Mouse (Mus musculus) neural tube, embryonic 13.5 days (tissue): Measurements from ENCODE around the gene AI464131. TPM values are rescaled to one million over a fixed set of nuclear protein-coding genes. Genes with fewer than 3 reads are reported as not detected.

Experiments
- ATAC-seq: fragments of 200-750 bp; cut with Nextera tagmentation; 2 replicates; pipeline ENCODE4 v1.8.0; 2017; ENCODE audit warnings: low read depth, mild to moderate bottlenecking, moderate TSS enrichment, moderate library complexity
- H3K27ac ChIP-seq: fragments of 300-500 bp; sonication (generic); replicated peaks from 2 replicates; pipeline ENCODE4 v1.5.1; 2015; ENCODE audit warnings: moderate library complexity, mild to moderate bottlenecking, inconsistent platforms
- H3K27me3 ChIP-seq: fragments of 300-500 bp; sonication (generic); 2 replicates; pipeline ENCODE4 v1.6.1; 2015; ENCODE audit warnings: mild to moderate bottlenecking, inconsistent platforms
- H3K36me3 ChIP-seq: fragments of 300-500 bp; sonication (generic); 2 replicates; pipeline ENCODE4 v1.6.1; 2015; ENCODE audit warnings: mild to moderate bottlenecking, inconsistent platforms
- H3K4me1 ChIP-seq: fragments of 300-500 bp; sonication (generic); replicated peaks from 2 replicates; pipeline ENCODE4 v1.6.1; 2015; ENCODE audit warnings: inconsistent platforms
- H3K4me2 ChIP-seq: fragments of 300-500 bp; sonication (generic); 2 replicates; pipeline ENCODE4 v1.6.1; 2015; ENCODE audit warnings: inconsistent platforms, mild to moderate bottlenecking, moderate library complexity
- H3K4me3 ChIP-seq: fragments of 300-500 bp; sonication (generic); 2 replicates; pipeline ENCODE4 v1.5.1; 2015; ENCODE audit warnings: mild to moderate bottlenecking, inconsistent platforms
- H3K9ac ChIP-seq: fragments of 300-500 bp; sonication (generic); 2 replicates; pipeline ENCODE4 v1.6.1; 2015; ENCODE audit warnings: moderate library complexity, mild to moderate bottlenecking, inconsistent platforms
- H3K9me3 ChIP-seq: fragments of 300-500 bp; sonication (generic); 2 replicates; pipeline ENCODE4 v1.6.1; 2016; ENCODE audit warnings: inconsistent platforms
- WGBS: fragments of 180-500 bp; shearing (Covaris S2); methylation state at CpG from one replicate; pipeline ENCODE4 v1.1.7; 2015; 5-methylcytosine and 5-hydroxymethylcytosine counted together
- polyA plus RNA-seq: library from polyadenylated mRNA; unstranded; fragments of >200 nt; fragmentation: Nextera tagmentation; extraction: Ambion mirVana; gene quantifications from 2 replicates; pipeline ENCODE4 v1.2.1, GENCODE M21; 2015

The AI464131 gene
- 5.7 and 6.5 TPM in 2 replicates for polyA plus RNA-seq

DNA sequence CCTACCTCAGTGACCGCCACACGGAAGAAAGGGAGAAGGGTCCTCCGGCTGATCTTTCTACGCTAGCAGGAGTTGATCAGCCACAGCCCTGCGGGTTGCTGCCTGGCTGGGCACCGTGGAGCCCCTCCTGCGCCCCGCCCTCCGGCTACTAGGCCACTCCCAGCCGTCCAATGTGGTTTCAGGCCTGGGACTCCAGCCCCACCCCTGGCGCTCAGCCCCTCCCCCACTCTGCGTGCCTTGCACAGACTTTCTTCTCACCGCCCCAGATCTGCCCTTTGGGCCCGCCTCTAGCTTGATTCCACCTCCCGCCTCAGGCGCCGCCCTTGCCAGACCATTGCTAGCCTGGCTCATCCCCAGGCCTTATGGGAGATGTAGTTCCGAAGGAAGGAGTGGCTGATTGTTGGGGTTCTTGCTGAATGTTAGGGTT, at the start of gene AI464131:
Gene AI464131, minus strand, starts transcription at position 91 of the 427 bp plus-strand sequence.
- H3K4me3 ChIP-seq, result peak within 1 kb of the TSS; percentile 36
- under 1% methylated on average over 18 of the region's 18 CpGs for WGBS

DNA sequence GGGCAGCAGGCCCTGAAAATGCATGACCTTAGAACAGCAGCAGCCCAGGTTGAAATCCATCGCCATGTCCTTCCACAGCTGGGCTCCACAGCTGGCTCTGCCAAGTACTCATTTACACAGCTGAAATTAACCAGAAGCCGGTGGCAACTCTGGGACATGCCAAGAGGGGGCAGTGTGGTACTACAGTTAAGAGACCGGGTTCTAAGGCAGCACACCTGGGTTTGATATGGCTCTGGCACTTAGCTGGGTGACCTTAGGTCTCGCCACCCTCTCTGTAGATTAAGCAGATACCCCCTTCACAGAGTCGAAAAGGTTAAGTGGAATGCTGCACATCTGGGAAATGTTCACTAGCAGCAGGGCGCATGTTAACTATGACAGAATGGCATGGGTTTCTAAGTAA, 49.7 kb upstream of the AI464131 start:
- H3K36me3 ChIP-seq, result no peaks in the 10 kb centered on the region
- peaks cover 44% of the 10 kb centered on the region for H3K4me1 ChIP-seq
- 44% methylated on average over 6 of the region's 6 CpGs for WGBS
- ATAC-seq, result no peak
- no peak overlapping the region for H3K4me3 ChIP-seq
- H3K9me3 ChIP-seq, result no peaks in the 10 kb centered on the region
- H3K9ac ChIP-seq, result no peak overlapping the region
- H3K4me2 ChIP-seq, result no peak overlapping the region
- H3K27ac ChIP-seq, result no peak overlapping the region
- no peaks in the 10 kb centered on the region for H3K27me3 ChIP-seq

More for the DNA sequence above, at the start of gene AI464131:
- Histone ChIP-seq H3K4me1 (peaks cover 48% of the 10 kb centered on the region), H3K4me2 (peak within 1 kb of the TSS; percentile 62), H3K9me3 (no peaks in the 10 kb centered on the region), H3K36me3 (no peaks in the 10 kb centered on the region), H3K27me3 (peaks cover 55% of the 10 kb centered on the region), H3K27ac (no peak within 1 kb of the TSS), H3K9ac (peak within 1 kb of the TSS; percentile 61)
- ATAC-seq, result peak; percentile 87

DNA sequence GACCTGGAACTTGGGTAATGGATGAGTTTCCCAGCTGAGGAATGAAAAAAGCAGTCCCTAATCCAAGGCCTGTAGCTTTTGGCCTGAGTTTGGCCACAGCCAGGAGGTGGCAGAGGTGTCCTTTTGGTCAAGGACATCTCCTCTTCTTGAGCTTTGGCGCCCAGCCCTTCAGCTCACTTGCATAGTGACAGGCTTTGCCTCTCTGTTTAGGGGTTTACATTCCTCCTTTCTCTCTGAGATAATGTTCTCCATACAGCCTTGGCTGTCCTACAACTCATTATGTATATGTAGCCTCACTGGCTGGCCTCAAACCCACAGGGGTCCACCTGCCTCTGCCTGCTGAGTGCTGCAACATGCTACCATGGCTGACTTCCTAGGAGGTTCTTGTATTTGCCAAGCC, 44.2 kb upstream of the AI464131 start:
- ATAC-seq, result no peak
- 95% methylated on average over 1 of the region's 1 CpGs for WGBS
- Histone ChIP-seq H3K27me3 (no peaks in the 10 kb centered on the region), H3K36me3 (no peaks in the 10 kb centered on the region), H3K27ac (no peak overlapping the region), H3K9ac (no peak overlapping the region), H3K9me3 (no peaks in the 10 kb centered on the region), H3K4me2 (no peak overlapping the region), H3K4me1 (peaks cover 39% of the 10 kb centered on the region), H3K4me3 (no peak overlapping the region)

DNA sequence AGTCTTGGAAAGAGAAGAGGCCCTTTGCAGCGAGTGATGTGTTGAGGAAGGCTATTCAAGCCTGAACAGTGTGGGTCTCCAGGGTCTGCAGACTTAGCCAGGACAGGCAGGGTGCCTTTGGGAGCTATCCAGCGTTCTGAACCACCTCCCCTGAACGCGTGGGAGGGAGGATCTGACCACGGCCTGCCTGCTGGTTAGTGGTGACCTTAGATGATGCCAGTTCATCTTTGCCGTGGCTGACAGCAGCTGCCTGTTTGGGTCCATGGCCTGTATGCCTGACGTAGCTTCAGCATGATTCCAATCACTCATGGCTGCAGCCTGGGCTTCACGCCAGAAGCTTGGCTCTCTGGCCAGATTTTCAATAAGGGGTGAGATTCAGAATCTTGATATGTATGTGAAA, 43.1 kb upstream of the AI464131 start:
- peak; percentile 37; the same call in 1 of the 2 replicates for ATAC-seq
- H3K9me3 ChIP-seq, result no peaks in the 10 kb centered on the region
- no peak overlapping the region for H3K9ac ChIP-seq
- no peak overlapping the region for H3K27ac ChIP-seq
- no peaks in the 10 kb centered on the region for H3K27me3 ChIP-seq
- H3K4me1 ChIP-seq, result peaks cover 40% of the 10 kb centered on the region
- H3K4me2 ChIP-seq, result no peak overlapping the region
- no peaks in the 10 kb centered on the region for H3K36me3 ChIP-seq
- no peak overlapping the region for H3K4me3 ChIP-seq
- 18% methylated on average over 8 of the region's 8 CpGs for WGBS

DNA sequence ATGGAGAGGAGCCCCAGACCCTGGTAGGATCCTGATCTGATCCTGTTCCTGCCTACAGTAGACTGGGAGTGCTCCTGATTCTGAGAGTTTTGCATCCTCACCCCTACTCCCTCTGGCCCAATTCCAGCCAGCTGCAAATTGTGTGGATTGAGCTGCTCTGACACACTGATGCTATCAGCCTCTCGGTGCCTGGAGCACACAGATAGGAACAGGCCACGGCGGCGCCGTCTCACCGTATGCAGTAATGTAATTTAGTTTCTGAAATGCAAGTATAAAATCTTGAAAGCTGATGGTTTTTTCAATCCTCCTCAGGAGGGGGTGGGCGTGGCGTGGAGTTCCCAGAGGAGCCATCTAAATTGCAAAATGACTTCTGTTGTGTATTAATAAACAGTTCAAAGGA, 39.3 kb upstream of the AI464131 start:
- no peak overlapping the region for H3K9ac ChIP-seq
- H3K4me2 ChIP-seq, result no peak overlapping the region
- H3K36me3 ChIP-seq, result no peaks in the 10 kb centered on the region
- no peak overlapping the region for H3K4me3 ChIP-seq
- H3K9me3 ChIP-seq, result no peaks in the 10 kb centered on the region
- H3K27me3 ChIP-seq, result no peaks in the 10 kb centered on the region
- WGBS, result 70% methylated on average over 8 of the region's 8 CpGs
- peaks cover 39% of the 10 kb centered on the region for H3K4me1 ChIP-seq
- H3K27ac ChIP-seq, result peak overlapping the region; percentile 64; the same call in 1 of the 2 replicates
- ATAC-seq, result no peak

DNA sequence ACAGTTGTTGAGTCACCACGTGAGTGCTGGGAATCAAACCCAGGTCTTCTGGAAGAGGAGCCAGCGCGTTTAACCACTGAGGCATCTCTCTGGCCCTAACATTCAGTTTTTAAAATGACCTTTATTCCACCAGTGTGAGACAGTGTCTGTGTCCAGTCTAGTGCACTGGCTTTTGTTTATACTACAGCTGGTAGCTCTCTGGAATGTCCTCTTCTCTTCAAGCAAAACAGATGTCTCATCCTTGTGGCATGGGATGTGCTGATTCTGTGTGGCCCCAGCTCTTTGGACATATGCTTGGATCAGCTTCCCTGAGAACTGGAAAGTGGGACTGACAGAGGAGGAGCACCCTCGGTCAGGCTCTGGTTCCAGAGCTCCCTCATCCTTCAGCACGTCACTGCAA, 32.0 kb upstream of the AI464131 start:
- Histone ChIP-seq H3K36me3 (no peaks in the 10 kb centered on the region), H3K9me3 (no peaks in the 10 kb centered on the region), H3K4me3 (no peak overlapping the region), H3K27me3 (no peaks in the 10 kb centered on the region), H3K9ac (no peak overlapping the region), H3K27ac (no peak overlapping the region), H3K4me2 (no peak overlapping the region), H3K4me1 (peaks cover 33% of the 10 kb centered on the region)
- ATAC-seq, result no peak
- 77% methylated on average over 5 of the region's 5 CpGs for WGBS

DNA sequence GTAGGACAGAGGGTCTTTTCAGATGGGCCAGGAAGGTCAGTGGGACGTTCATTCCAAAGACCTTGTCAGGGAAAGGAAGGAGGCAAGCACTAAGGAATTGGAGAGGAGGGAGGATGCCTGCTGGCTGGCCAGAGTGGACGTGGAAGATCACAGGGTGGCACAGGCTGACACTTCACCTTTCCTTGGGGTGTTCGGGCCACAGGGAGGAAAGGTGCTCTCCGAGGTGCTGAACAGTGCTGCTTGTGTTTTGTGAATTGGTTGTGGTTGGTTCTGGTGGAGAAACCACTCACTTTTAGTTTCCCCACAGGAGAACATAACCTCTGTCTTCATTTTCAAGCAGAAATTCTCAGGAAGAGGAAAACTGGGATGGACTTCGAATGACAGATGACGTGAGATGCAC, 29.5 kb upstream of the AI464131 start:
- no peak overlapping the region for H3K27ac ChIP-seq
- WGBS, result 38% methylated on average over 6 of the region's 6 CpGs
- ATAC-seq, result no peak

DNA sequence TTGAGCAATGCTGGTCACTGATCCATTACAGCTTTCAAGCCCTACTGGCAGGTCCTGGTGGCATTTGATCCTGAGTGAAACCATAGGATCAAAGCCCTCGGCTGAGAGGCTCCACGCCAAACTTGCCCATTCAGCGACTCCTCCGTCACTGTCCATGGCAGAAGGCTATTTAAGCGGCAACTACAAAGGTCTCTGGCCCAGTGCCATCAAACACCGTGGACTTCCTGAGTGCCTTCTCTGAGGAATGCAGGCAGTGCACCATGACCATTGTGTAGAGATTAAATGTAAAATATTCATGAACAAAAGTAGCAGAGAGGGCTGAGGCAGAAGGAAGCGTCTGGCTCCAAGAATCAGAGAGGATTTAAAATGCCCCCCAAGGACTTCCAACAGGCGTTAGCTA, 25.1 kb upstream of the AI464131 start:
- peak; percentile 10; the same call in 1 of the 2 replicates for ATAC-seq
- peak overlapping the region; percentile 57; the same call in 1 of the 2 replicates for H3K27ac ChIP-seq
- no peak overlapping the region for H3K4me3 ChIP-seq
- peaks cover 5% of the 10 kb centered on the region; the same call in 1 of the 2 replicates for H3K36me3 ChIP-seq
- no peak overlapping the region for H3K4me2 ChIP-seq
- WGBS, result 10% methylated on average over 8 of the region's 8 CpGs
- peak overlapping the region; percentile 5; the same call in 1 of the 2 replicates for H3K9ac ChIP-seq
- H3K9me3 ChIP-seq, result no peaks in the 10 kb centered on the region
- H3K27me3 ChIP-seq, result no peaks in the 10 kb centered on the region
- H3K4me1 ChIP-seq, result peaks cover 61% of the 10 kb centered on the region

More for the DNA sequence above, 29.5 kb upstream of the AI464131 start:
- Histone ChIP-seq H3K36me3 (no peaks in the 10 kb centered on the region), H3K27me3 (no peaks in the 10 kb centered on the region), H3K9ac (no peak overlapping the region), H3K9me3 (no peaks in the 10 kb centered on the region), H3K4me2 (no peak overlapping the region), H3K4me3 (no peak overlapping the region), H3K4me1 (peaks cover 52% of the 10 kb centered on the region)

DNA sequence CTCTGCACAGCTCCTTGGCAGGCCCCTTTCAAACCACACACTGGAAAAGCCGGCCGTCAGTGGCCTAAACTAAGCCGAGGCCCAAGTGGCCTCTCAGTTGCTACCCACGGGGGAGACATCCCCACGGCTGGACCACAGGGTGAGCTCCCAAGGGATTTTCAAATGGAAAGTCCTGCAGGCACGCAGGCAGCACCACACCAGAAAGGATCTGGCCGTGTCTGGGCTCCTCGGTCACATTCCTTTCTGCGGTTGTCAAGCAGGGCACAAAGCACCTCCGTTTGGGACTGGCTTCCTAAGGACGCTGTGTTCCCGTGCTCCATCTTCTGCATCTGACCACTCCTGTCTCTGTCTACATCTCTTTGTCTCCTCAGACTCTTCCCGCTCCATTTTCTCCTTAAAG, 24.2 kb upstream of the AI464131 start:
- H3K4me2 ChIP-seq, result peak overlapping the region; percentile 4; the same call in 1 of the 2 replicates
- no peaks in the 10 kb centered on the region for H3K27me3 ChIP-seq
- H3K27ac ChIP-seq, result peak overlapping the region; percentile 57
- H3K36me3 ChIP-seq, result peaks cover 10% of the 10 kb centered on the region
- ATAC-seq, result no peak
- no peaks in the 10 kb centered on the region for H3K9me3 ChIP-seq
- H3K4me1 ChIP-seq, result peaks cover 57% of the 10 kb centered on the region
- peak overlapping the region; percentile 51 for H3K9ac ChIP-seq
- 16% methylated on average over 13 of the region's 13 CpGs for WGBS
- H3K4me3 ChIP-seq, result no peak overlapping the region

DNA sequence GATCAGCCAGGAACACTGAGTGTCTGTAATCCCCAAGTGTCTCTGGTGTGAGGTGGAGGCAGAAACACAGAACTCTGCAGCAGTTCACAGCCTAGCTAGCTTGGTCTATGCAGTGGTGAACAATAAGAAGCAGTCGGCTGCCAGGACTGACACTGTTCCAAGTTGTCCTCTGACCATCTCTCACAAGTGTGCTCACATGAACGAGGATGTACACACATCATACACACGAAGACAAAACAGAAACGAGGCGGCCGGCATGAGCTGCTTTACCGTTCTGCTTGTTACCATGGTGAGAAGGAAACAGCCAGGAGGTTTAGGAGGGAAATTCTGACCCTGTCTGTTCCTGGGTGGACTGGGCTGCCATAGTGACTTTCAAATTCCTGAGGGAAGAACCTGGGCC, 23.7 kb upstream of the AI464131 start:
- peak overlapping the region; percentile 4; the same call in 1 of the 2 replicates for H3K4me2 ChIP-seq

DNA sequence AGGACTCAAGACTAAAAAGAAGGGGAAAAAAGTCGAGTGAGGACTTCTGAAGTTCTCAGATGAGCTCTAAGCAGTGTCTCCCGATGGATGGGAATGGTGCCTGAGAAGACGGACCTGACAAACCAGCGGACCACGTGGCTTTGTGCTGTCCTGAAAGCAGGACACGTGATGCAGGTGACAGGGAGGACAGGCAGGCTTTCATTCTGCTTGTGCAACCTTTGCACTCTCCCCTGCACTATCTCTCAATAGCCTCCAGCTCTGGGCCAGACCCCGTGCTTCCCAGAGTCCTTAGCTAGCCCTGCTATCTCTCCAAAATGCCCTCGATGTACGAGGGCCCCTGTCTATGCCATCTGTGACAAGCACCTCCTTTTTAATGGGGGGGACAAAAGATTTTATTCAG, 22.0 kb upstream of the AI464131 start:
- Histone ChIP-seq H3K27ac (no peak overlapping the region), H3K36me3 (peaks cover 25% of the 10 kb centered on the region), H3K4me3 (no peak overlapping the region), H3K4me2 (no peak overlapping the region), H3K4me1 (peaks cover 36% of the 10 kb centered on the region), H3K9ac (no peak overlapping the region), H3K9me3 (no peaks in the 10 kb centered on the region), H3K27me3 (no peaks in the 10 kb centered on the region)
- ATAC-seq, result no peak
- WGBS, result 74% methylated on average over 9 of the region's 9 CpGs

More for the DNA sequence above, 23.7 kb upstream of the AI464131 start:
- peak overlapping the region; percentile 57; the same call in 1 of the 2 replicates for H3K27ac ChIP-seq
- H3K36me3 ChIP-seq, result peaks cover 15% of the 10 kb centered on the region
- no peak overlapping the region for H3K4me3 ChIP-seq
- H3K4me1 ChIP-seq, result peaks cover 52% of the 10 kb centered on the region
- no peaks in the 10 kb centered on the region for H3K27me3 ChIP-seq
- WGBS, result 22% methylated on average over 7 of the region's 7 CpGs
- ATAC-seq, result no peak
- H3K9ac ChIP-seq, result peak overlapping the region; percentile 51
- no peaks in the 10 kb centered on the region for H3K9me3 ChIP-seq

DNA sequence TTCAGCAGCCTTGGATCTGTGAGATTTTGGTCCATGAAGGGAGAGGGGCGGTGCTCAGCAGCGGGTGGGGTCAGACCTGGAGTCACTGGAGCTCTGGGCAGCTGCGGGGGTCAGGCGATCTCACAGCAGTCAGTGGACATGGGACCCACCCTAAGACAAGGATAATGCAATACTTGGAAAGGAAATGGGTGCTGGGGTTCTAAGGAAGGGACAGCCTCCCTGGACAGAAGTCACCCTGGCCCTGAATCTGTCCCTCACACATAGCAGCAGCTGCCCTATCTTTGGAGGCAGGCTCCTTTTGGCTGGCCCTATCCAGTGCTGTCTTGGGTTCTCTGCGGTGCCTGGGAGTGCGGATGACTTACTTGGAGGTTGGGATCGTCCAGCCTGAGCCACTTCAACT, 21.0 kb upstream of the AI464131 start:
- WGBS, result 77% methylated on average over 7 of the region's 7 CpGs
- ATAC-seq, result no peak

DNA sequence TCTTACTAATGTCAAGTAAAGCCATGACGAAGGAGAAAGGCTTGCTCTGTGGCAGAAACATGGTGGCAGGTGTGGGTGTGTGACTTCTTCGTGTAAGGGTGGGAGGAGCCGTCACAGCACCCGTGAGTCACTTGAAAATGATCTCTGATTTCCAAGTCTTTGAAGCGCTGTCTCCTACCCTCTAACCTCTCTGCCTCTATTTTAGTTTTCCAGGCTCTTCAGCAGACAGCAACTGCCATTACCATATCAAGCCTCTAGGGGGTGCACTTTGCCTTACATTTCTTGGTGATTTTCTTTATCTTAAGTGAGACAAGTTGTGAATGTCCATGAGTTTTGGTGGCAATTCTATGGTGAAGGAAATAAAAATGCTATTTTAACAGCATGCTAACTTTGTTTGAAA, 19.9 kb upstream of the AI464131 start:
- Histone ChIP-seq H3K27me3 (no peaks in the 10 kb centered on the region), H3K4me2 (no peak overlapping the region), H3K9ac (no peak overlapping the region), H3K36me3 (peaks cover 43% of the 10 kb centered on the region), H3K4me1 (peaks cover 21% of the 10 kb centered on the region), H3K4me3 (no peak overlapping the region), H3K27ac (no peak overlapping the region), H3K9me3 (no peaks in the 10 kb centered on the region)
- ATAC-seq, result no peak
- 61% methylated on average over 5 of the region's 5 CpGs for WGBS

More for the DNA sequence above, 21.0 kb upstream of the AI464131 start:
- Histone ChIP-seq H3K4me1 (peaks cover 31% of the 10 kb centered on the region), H3K4me2 (no peak overlapping the region), H3K36me3 (peaks cover 35% of the 10 kb centered on the region), H3K9me3 (no peaks in the 10 kb centered on the region), H3K9ac (no peak overlapping the region), H3K27me3 (no peaks in the 10 kb centered on the region), H3K4me3 (no peak overlapping the region), H3K27ac (no peak overlapping the region)
